Mouse (Mus musculus) liver, embryonic 13.5 days (tissue): Measurements from ENCODE around the gene Jam2. TPM values are rescaled to one million over a fixed set of nuclear protein-coding genes. Genes with fewer than 3 reads are reported as not detected.

Source experiments
- ATAC-seq: fragments of 200-750 bp; cut with Nextera tagmentation; 2 replicates; pipeline ENCODE4 v1.8.0; 2017; ENCODE audit warnings: low read depth, mild to moderate bottlenecking, moderate number of reproducible peaks, moderate library complexity
- DNase-seq: peaks from one replicate; pipeline ENCODE4 v3.0.0; 2022
- H3K27ac ChIP-seq: fragments of 300-500 bp; sonication (generic); 2 replicates; pipeline ENCODE4 v1.5.1; 2015; ENCODE audit warnings: moderate library complexity, mild to moderate bottlenecking, inconsistent platforms
- H3K27me3 ChIP-seq: fragments of 300-500 bp; sonication (generic); 2 replicates; pipeline ENCODE4 v1.6.1; 2015; ENCODE audit warnings: mild to moderate bottlenecking, inconsistent platforms
- H3K36me3 ChIP-seq: fragments of 300-500 bp; sonication (generic); 2 replicates; pipeline ENCODE4 v1.6.1; 2015; ENCODE audit warnings: mild to moderate bottlenecking, inconsistent platforms
- H3K4me1 ChIP-seq: fragments of 300-500 bp; sonication (generic); replicated peaks from 2 replicates; pipeline ENCODE4 v1.6.1; 2015; ENCODE audit warnings: inconsistent platforms
- H3K4me2 ChIP-seq: fragments of 300-500 bp; sonication (generic); 2 replicates; pipeline ENCODE4 v1.6.1; 2015; ENCODE audit warnings: inconsistent platforms, mild to moderate bottlenecking, moderate library complexity
- H3K4me3 ChIP-seq: fragments of 300-500 bp; sonication (generic); replicated peaks from 2 replicates; pipeline ENCODE4 v1.5.1; 2015; ENCODE audit warnings: mild to moderate bottlenecking, inconsistent platforms
- H3K9ac ChIP-seq: fragments of 300-500 bp; sonication (generic); 2 replicates; pipeline ENCODE4 v1.6.1; 2015; ENCODE audit warnings: mild to moderate bottlenecking, inconsistent platforms
- H3K9me3 ChIP-seq: fragments of 300-500 bp; sonication (generic); replicated peaks from 2 replicates; pipeline ENCODE4 v1.6.1; 2016; ENCODE audit warnings: inconsistent platforms
- WGBS: fragments of 180-500 bp; shearing (Covaris S2); methylation state at CpG from one replicate; pipeline ENCODE4 v1.1.7; 2015; ENCODE audit not compliant: insufficient replicate concordance; 5-methylcytosine and 5-hydroxymethylcytosine counted together
- polyA plus RNA-seq: library from polyadenylated mRNA; unstranded; fragments of >200 nt; fragmentation: Nextera tagmentation; extraction: Ambion mirVana; gene quantifications from 2 replicates; pipeline ENCODE4 v1.2.1, GENCODE M21; 2015

Jam2 gene
- polyA plus RNA-seq, 1 experiment from 2014 or later = 0.89 TPM

DNA sequence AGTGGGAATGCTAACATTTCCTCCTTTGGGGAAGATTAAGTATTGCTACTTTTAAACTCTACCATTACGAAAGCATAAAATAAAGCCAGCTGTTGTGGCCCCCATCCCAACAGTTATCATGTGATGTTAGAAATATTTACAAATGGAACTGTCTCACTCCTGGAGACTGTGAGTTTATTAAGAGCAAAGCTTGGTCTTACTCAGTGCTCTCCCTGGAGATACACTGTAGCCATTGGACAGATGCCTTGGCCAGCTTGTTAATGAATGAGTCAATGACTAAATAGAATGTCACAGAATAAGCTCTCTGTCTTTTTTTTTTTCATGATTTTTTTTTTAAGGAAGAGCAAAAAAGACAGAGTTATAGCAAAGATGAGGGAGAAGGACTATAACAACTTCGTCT is 2.5 kb upstream of the Jam2 start:
- WGBS = 69% methylated on average over 2 of the region's 2 CpGs
- peaks cover 46% of the 10 kb centered on the region for H3K27me3 ChIP-seq
- no peak overlapping the region for H3K4me3 ChIP-seq
- H3K4me1 ChIP-seq = no peaks in the 10 kb centered on the region
- H3K36me3 ChIP-seq = no peaks in the 10 kb centered on the region
- no peak overlapping the region for H3K9ac ChIP-seq
- ATAC-seq (no peak), DNase-seq (no peak)
- no peak overlapping the region for H3K4me2 ChIP-seq
- H3K9me3 ChIP-seq = no peaks in the 10 kb centered on the region
- H3K27ac ChIP-seq = no peak overlapping the region

DNA sequence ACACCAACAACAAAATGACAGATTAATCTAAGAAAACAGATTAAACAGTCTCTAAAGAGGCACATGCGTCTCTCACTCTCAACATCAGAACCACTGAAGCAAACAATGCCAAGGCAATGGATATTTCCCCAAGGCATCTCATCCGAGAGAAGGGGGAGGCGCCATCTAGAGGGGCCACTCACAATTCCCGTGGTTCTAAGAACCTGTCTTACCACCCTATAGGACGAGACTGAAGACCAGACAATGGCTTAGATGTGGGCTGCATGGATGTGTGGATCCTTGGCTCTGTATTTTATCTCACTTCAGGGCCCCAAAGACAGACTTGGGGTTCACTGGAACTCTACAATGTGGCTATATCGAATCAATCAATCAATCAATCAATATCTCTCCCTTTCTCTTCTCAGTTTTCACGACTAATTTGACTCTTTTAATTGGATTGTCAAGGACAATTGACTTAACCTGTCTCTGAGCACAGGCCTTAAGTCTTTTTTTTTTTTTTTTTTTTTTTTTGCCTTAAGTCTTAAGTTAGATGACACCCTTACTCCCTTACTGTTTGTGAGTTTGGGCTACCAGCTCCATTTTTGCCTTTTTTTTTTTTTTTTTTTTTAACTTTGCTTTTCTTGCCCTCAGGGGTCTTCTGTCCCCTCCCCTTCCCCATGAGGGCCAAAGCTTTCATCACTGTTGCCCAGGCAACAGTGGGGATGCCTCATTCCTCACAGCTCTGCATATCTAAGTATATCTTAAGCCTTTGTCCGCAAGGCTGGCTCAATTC is 1.2 kb upstream of the Jam2 start:
- Histone ChIP-seq H3K4me2 (no peak overlapping the region), H3K36me3 (no peaks in the 10 kb centered on the region), H3K27ac (no peak overlapping the region), H3K4me1 (no peaks in the 10 kb centered on the region), H3K9me3 (no peaks in the 10 kb centered on the region), H3K27me3 (peaks cover 49% of the 10 kb centered on the region), H3K9ac (no peak overlapping the region), H3K4me3 (no peak overlapping the region)
- ATAC-seq (no peak), DNase-seq (no peak)
- WGBS = 30% methylated on average over 8 of the region's 8 CpGs

DNA sequence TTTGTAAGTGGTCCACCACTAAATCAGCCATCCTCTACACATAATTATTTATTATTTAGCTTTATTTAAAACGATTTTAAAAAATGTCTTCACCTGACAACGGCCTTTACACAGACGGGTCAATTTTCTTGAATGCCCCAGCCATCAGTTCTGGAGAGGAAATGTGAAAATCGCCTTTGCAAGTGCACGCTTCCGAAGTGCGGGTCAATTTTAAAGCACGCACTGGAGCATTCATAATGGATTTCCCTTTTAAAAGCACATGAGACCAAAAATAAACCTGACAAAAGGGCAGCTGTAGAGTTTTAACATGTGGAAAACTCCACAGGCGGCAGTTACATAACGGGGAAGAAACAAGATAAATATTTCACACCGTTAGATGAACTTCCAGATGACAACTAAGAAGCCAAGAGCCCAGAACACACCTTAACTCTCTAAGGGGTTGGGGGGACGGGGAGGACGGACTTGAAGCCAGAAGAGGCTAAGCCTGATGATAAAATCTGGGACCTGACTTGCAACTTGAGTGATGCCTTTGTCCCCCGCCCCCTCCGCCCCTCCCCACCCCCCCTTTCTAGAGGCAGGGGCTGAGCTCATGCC is 558 bp upstream of the Jam2 start:
- Histone ChIP-seq H3K9me3 (no peaks in the 10 kb centered on the region), H3K4me1 (no peaks in the 10 kb centered on the region), H3K27ac (no peak overlapping the region), H3K4me3 (peak overlapping the region; percentile 55), H3K9ac (no peak overlapping the region), H3K27me3 (peaks cover 49% of the 10 kb centered on the region), H3K4me2 (peak overlapping the region; percentile 73), H3K36me3 (no peaks in the 10 kb centered on the region)
- ATAC-seq (no peak), DNase-seq (no peak)
- 5% methylated on average over 15 of the region's 15 CpGs for WGBS

DNA sequence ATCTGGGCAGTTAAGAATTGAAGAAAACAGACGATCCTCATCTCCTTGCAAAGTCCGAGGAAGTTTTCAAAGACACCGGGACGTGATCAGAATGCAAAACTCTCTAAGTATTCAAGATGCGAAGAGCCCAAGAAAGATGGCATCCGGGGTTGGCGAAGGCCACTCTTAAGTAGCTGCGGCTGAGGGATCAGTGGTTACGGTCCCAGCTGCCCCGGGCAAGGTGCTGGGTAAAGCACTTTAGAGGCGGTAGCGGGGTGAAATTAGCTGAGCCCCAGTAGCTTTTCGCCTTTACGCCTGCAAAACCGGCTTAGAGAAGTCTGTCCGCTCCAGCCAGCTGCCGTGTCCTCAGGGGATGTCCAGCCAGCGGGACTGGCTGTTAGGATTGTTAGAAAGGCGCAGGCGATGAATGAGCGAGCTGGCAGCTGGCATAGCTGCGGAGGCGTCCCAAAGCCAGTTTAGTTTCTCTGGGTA is 873 bp downstream of the Jam2 start:
- no peaks in the 10 kb centered on the region for H3K4me1 ChIP-seq
- 3% methylated on average over 23 of the region's 23 CpGs for WGBS
- no peak for ATAC-seq

DNA sequence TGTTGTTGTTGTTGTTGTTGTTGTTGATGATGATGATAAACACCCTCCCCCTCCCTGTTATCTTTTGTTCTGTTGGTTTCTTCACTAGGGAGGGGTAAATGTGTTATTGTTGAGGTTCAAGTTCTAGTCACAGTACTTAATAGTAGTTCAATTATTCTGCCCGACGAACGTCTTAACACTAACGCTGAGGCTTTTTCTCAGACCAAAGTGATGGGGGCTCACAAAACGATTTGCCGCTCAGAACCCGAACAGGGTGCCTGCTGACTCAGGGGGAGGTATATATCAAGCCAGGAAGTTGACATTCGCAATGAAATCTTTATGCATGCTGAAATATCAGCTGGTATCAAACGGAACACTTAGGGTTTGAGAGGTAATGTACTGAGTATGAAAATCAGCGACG is 1.4 kb downstream of the Jam2 start:
- H3K9me3 ChIP-seq = no peaks in the 10 kb centered on the region
- WGBS = 36% methylated on average over 11 of the region's 11 CpGs
- ATAC-seq = no peak

More for the DNA sequence above, 873 bp downstream of the Jam2 start:
- Histone ChIP-seq H3K4me3 (peak overlapping the region; percentile 55), H3K4me2 (peak overlapping the region; percentile 73), H3K27ac (no peak overlapping the region), H3K9ac (no peak overlapping the region), H3K27me3 (peaks cover 49% of the 10 kb centered on the region), H3K36me3 (no peaks in the 10 kb centered on the region), H3K9me3 (no peaks in the 10 kb centered on the region)
- DNase-seq = no peak

DNA sequence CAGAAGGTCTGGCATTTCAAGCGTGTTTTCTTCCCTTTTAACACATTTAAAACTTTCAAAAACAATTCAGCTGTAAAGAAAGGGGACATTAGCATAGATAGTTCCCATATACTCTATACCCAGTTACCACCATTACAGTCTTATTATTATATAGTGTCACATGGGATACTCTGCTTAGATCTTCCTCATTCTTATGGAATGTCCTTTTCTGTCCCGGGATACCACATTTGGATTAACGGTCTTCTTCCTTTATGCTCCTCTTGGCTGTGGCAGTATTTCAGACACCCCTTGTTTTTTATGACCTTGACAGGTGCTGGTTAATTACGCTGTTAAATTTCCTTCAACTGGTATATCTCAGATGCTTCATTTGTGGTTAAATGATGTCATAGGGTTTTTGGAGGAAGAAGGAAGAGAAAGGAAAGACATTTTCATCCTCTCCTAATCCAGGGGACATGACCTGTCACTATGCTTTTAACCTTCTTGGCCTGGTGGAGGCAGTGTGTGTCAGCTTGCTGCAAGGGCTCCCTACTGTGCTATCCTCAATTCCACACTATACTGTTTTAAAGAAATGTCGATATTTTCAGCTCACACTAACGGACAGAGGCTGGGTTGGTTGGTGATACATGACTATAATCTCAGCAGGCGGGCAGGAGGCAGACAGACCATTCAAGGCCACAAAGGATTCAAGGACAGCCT is 2.3 kb downstream of the Jam2 start:
- no peak overlapping the region for H3K4me3 ChIP-seq
- no peak overlapping the region for H3K27ac ChIP-seq
- H3K9me3 ChIP-seq = no peaks in the 10 kb centered on the region
- no peak for DNase-seq
- no peaks in the 10 kb centered on the region for H3K4me1 ChIP-seq
- WGBS = 43% methylated on average over 7 of the region's 7 CpGs
- H3K27me3 ChIP-seq = peaks cover 47% of the 10 kb centered on the region
- H3K36me3 ChIP-seq = no peaks in the 10 kb centered on the region
- no peak overlapping the region for H3K9ac ChIP-seq
- H3K4me2 ChIP-seq = no peak overlapping the region
- ATAC-seq = no peak

More for the DNA sequence above, 1.4 kb downstream of the Jam2 start:
- no peak overlapping the region for H3K4me3 ChIP-seq
- no peaks in the 10 kb centered on the region for H3K4me1 ChIP-seq
- H3K4me2 ChIP-seq = peak overlapping the region; percentile 73
- no peaks in the 10 kb centered on the region for H3K36me3 ChIP-seq
- no peak for DNase-seq
- no peak overlapping the region for H3K9ac ChIP-seq
- no peak overlapping the region for H3K27ac ChIP-seq
- H3K27me3 ChIP-seq = peaks cover 49% of the 10 kb centered on the region

DNA sequence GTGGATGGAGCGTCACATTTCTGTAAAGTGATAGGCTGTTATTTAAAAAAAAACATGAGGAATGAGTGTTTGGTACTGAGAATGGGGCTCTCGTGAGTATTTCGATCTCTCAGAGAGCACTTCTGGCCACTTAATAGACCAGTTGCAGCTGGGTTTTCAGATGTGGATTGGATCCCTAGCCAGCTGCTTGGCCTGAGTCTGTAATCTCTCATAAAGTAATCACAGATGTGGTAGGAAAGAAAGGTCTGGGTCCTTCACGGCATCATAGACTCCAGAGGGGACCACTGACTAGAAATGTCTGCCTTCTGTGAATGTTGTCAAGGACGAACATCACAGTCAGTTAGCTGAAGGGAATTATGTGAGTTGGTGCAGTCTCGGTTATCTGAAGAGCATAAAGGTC is 4.5 kb downstream of the Jam2 start:
- Histone ChIP-seq H3K9me3 (no peaks in the 10 kb centered on the region), H3K27me3 (peaks cover 32% of the 10 kb centered on the region), H3K4me2 (no peak overlapping the region), H3K4me1 (no peaks in the 10 kb centered on the region), H3K4me3 (no peak overlapping the region), H3K36me3 (no peaks in the 10 kb centered on the region), H3K9ac (no peak overlapping the region), H3K27ac (no peak overlapping the region)
- ATAC-seq (no peak), DNase-seq (no peak)
- 70% methylated on average over 6 of the region's 6 CpGs for WGBS

DNA sequence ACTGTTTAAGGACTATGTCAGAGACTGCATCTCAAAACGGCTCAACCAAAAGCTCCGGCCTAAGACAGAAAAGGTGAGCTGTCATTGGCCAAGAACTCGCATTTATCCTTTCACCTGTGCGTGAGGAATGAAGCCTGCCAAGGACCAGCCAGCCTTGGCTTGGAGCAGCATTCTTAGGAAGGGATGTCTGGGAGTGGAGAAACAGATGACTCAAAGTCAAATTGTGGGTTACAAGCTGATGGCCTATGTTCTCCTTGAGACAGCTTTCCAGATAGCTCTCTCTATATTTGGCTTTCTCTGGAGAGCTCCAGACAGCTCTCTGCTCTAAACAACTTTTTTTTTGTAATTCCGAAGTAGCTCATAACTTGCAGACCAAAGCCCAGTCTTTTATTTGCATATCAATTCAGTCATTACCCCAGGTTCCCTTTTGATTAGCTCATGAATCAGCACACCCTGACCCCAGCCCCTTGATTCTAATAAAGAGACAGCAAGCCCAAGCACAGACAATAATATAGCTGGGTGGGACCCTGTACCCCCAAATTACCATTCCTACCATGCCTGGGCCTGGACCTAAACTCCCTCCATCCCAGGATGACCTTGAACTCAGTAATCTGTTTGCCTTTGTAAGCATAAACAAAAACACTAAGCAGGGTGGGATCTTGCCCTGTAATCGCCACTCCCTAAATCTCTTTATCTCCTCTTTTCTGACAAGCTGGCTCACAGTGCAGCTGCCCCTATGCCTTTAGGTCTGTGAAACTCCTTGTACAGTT is 5.1 kb downstream of the Jam2 start:
- H3K9me3 ChIP-seq = no peaks in the 10 kb centered on the region
- H3K4me3 ChIP-seq = no peak overlapping the region
- no peak overlapping the region for H3K4me2 ChIP-seq
- H3K4me1 ChIP-seq = no peaks in the 10 kb centered on the region
- no peak overlapping the region for H3K9ac ChIP-seq
- 71% methylated on average over 6 of the region's 6 CpGs for WGBS
- no peak overlapping the region for H3K27ac ChIP-seq
- H3K36me3 ChIP-seq = no peaks in the 10 kb centered on the region
- no peak for ATAC-seq
- DNase-seq = no peak
- peaks cover 26% of the 10 kb centered on the region for H3K27me3 ChIP-seq

DNA sequence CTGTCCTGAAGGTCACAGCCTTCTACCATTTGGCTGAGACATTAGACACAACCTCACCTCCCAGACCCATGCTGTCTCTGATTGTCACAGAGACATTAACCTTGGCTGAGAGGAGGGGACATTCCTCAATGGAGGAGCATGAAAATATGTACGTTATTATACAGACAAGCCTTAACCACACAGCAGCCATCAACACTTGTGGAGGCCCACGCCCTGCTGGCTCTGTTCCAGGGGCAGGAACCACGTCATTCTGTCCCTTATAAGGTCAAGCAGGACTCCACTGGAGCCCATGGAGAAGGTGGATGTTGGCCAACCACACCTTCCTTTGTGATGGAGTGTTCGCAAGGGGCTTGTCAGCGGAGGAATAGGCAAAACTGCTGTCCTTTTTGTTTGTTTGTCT is 5.8 kb downstream of the Jam2 start:
- H3K27ac ChIP-seq = no peak overlapping the region
- no peaks in the 10 kb centered on the region for H3K9me3 ChIP-seq
- WGBS = 59% methylated on average over 5 of the region's 5 CpGs
- H3K4me2 ChIP-seq = no peak overlapping the region
- no peak overlapping the region for H3K4me3 ChIP-seq
- no peaks in the 10 kb centered on the region for H3K36me3 ChIP-seq
- ATAC-seq (no peak), DNase-seq (no peak)
- H3K27me3 ChIP-seq = peaks cover 19% of the 10 kb centered on the region
- no peaks in the 10 kb centered on the region for H3K4me1 ChIP-seq
- no peak overlapping the region for H3K9ac ChIP-seq

DNA sequence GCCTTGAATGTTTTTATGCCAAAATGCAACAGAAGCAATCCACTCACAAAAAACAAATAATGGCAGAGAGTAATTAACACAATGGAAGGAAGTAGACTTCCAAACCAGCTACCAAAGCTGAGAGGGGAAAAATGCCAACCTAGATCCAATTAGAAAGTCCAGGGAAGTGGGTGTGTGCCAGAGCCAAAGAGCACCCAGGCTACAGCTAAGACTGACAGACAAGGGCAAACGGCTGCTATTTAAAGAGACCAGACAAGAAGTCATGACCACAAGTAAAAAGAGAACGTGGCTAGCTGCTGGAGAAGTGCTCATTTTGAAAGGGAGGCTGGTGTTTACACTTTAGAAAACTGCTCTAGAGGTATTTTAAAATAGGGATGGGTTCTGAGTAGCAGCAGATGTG is 9.4 kb downstream of the Jam2 start:
- H3K36me3 ChIP-seq = no peaks in the 10 kb centered on the region
- no peak overlapping the region for H3K27ac ChIP-seq
- H3K9ac ChIP-seq = no peak overlapping the region
- 18% methylated on average over 2 of the region's 2 CpGs for WGBS
- DNase-seq (no peak), ATAC-seq (no peak)
- H3K27me3 ChIP-seq = no peaks in the 10 kb centered on the region
- H3K4me3 ChIP-seq = no peak overlapping the region
- H3K4me2 ChIP-seq = no peak overlapping the region
- no peaks in the 10 kb centered on the region for H3K4me1 ChIP-seq
- H3K9me3 ChIP-seq = no peaks in the 10 kb centered on the region

DNA sequence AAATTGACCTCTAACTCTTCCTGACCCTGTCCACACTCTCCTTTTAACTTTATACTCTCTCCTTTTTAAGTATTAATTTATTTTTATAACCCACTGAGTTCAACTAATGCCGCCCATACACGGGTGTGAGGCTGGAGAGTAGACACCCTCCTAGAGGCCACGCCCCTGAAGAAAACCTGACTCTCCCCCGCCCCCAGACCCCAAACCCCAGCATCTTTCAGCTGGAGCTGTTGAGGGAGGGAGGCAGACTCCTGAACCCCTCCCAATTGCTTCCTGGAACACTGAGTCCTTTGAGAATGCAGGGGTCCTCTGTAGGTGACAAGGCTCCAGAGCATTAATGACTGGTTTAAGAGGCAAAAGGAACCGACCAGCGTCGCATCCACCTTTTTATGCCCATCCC is 11.0 kb downstream of the Jam2 start:
- no peak overlapping the region for H3K27ac ChIP-seq
- 40% methylated on average over 7 of the region's 7 CpGs for WGBS
- H3K4me1 ChIP-seq = no peaks in the 10 kb centered on the region
- ATAC-seq = no peak
- no peak overlapping the region for H3K4me2 ChIP-seq
- no peaks in the 10 kb centered on the region for H3K36me3 ChIP-seq
- no peaks in the 10 kb centered on the region for H3K9me3 ChIP-seq
- no peak for DNase-seq
- H3K9ac ChIP-seq = no peak overlapping the region
- H3K4me3 ChIP-seq = no peak overlapping the region
- H3K27me3 ChIP-seq = no peaks in the 10 kb centered on the region
